ENCODE assay signal across 9 mouse cellular contexts in genomic region chr10:59970450-59971062, GRCm38 (mm10). TPM values are rescaled to one million over a fixed set of nuclear protein-coding genes. Genes with fewer than 3 reads are reported as not detected.
A peak's percentile ranks its signal among the peaks of the same experiment; 100 is the strongest.
DNase-seq lines count a peak whose midpoint lies in the region; ATAC-seq and TF ChIP-seq lines count a peak whose summit lies in the region.
"Had no signal": no experiment of that assay in that cellular context is flagged by ENCODE, and none has a peak within 500 bp of the region (broad histone marks: within the 10 kb centered on the region; RNA-seq: fewer than 3 reads in every experiment).

No protein-coding gene starts in this region.

- peak overlapping the region; percentile 54 for H3K4me3 ChIP-seq in kidney, embryonic 15.5 days (replicated peaks)
- H3K4me3 ChIP-seq in embryonic facial prominence, embryonic 15.5 days (replicated peaks): peak overlapping the region; percentile 47
- H3K4me3 ChIP-seq in hindbrain, postnatal 0 days (ENCODE audit: low read length): peak overlapping the region; percentile 42
- peak overlapping the region; percentile 70 for H3K4me3 ChIP-seq in midbrain, embryonic 16.5 days (ENCODE audit: low read depth, low read length)

- no peak for ATAC-seq in kidney, embryonic 15.5 days (replicated peaks; ENCODE audit: low FRiP score)
- no peak for ATAC-seq in embryonic facial prominence, embryonic 15.5 days (ENCODE audit: insufficient number of reproducible peaks, low FRiP score, low TSS enrichment, low read depth)
- ATAC-seq in hindbrain, postnatal 0 days: no peak
- peak; percentile 8; the same call in 1 of the 2 replicates for ATAC-seq in midbrain, embryonic 16.5 days
- ATAC-seq in erythroid progenitor cell, adult 5-6 weeks (replicated peaks; ENCODE audit: low FRiP score, poor library complexity, severe bottlenecking): no peak
- ATAC-seq: Patski had no signal

- 29% methylated on average over 6 of the region's 6 CpGs for WGBS in kidney, embryonic 15.5 days
- 15% methylated on average over 6 of the region's 6 CpGs for WGBS in embryonic facial prominence, embryonic 15.5 days
- WGBS in hindbrain, postnatal 0 days: 23% methylated on average over 6 of the region's 6 CpGs
- WGBS in midbrain, embryonic 16.5 days: 31% methylated on average over 6 of the region's 6 CpGs

- no peak for DNase-seq in kidney, postnatal 14 days
- DNase-seq in hindbrain, postnatal 0 days (ENCODE audit: low spot score): no peak
- no peak for DNase-seq in adipocyte (ENCODE audit: low spot score)
- DNase-seq in testis, postnatal 14 days (ENCODE audit: low spot score): no peak

- H3K9me3 ChIP-seq in kidney, embryonic 15.5 days (replicated peaks): no peaks in the 10 kb centered on the region
- H3K9me3 ChIP-seq in embryonic facial prominence, embryonic 15.5 days (replicated peaks): no peaks in the 10 kb centered on the region
- H3K9me3 ChIP-seq in hindbrain, postnatal 0 days (ENCODE audit: low read length): no peaks in the 10 kb centered on the region
- no peaks in the 10 kb centered on the region for H3K9me3 ChIP-seq in midbrain, embryonic 16.5 days (replicated peaks; ENCODE audit: control insufficient read depth, low read length, poor library complexity, severe bottlenecking)

- H3K27me3 ChIP-seq in kidney, embryonic 15.5 days: no peaks in the 10 kb centered on the region
- H3K27me3 ChIP-seq in embryonic facial prominence, embryonic 15.5 days: no peaks in the 10 kb centered on the region
- H3K27me3 ChIP-seq in hindbrain, postnatal 0 days (ENCODE audit: insufficient read depth, low read length): no peaks in the 10 kb centered on the region
- H3K27me3 ChIP-seq in midbrain, embryonic 16.5 days (ENCODE audit: control insufficient read depth, insufficient read depth, low read depth, low read length): no peaks in the 10 kb centered on the region
- H3K27me3 ChIP-seq: Patski had no signal

- TF ChIP-seq CTCF in hindbrain, postnatal 0 days (IDR thresholded peaks at IDR 0.05; ENCODE audit: low read depth): no peak

- H3K4me1 ChIP-seq in kidney, embryonic 15.5 days: peaks cover 55% of the 10 kb centered on the region
- H3K4me1 ChIP-seq in embryonic facial prominence, embryonic 15.5 days: peaks cover 56% of the 10 kb centered on the region
- H3K4me1 ChIP-seq in hindbrain, postnatal 0 days (ENCODE audit: insufficient read depth, low read length): peaks cover 17% of the 10 kb centered on the region
- H3K4me1 ChIP-seq in midbrain, embryonic 16.5 days (ENCODE audit: control insufficient read depth, insufficient read depth, low read length): peaks cover 17% of the 10 kb centered on the region

- H3K4me2 ChIP-seq in kidney, embryonic 15.5 days: peak overlapping the region; percentile 79
- peak overlapping the region; percentile 72 for H3K4me2 ChIP-seq in embryonic facial prominence, embryonic 15.5 days (replicated peaks)
- peak overlapping the region; percentile 85 for H3K4me2 ChIP-seq in hindbrain, postnatal 0 days (ENCODE audit: low read depth, low read length)
- peak overlapping the region; percentile 80 for H3K4me2 ChIP-seq in midbrain, embryonic 16.5 days (ENCODE audit: low read length)

- peak overlapping the region; percentile 81 for H3K27ac ChIP-seq in kidney, embryonic 15.5 days
- peak overlapping the region; percentile 91 for H3K27ac ChIP-seq in embryonic facial prominence, embryonic 15.5 days (replicated peaks)
- H3K27ac ChIP-seq in hindbrain, postnatal 0 days: peak overlapping the region; percentile 95
- H3K27ac ChIP-seq in midbrain, embryonic 16.5 days (ENCODE audit: low read length): peak overlapping the region; percentile 98

- H3K9ac ChIP-seq in kidney, embryonic 15.5 days: peak overlapping the region; percentile 67
- H3K9ac ChIP-seq in embryonic facial prominence, embryonic 15.5 days: no peak overlapping the region; the same call in 1 of the 2 replicates
- peak overlapping the region; percentile 85 for H3K9ac ChIP-seq in hindbrain, postnatal 0 days (replicated peaks; ENCODE audit: low read length)
- peak overlapping the region; percentile 97 for H3K9ac ChIP-seq in midbrain, embryonic 16.5 days (ENCODE audit: low read depth, low read length)

- H3K36me3 ChIP-seq in kidney, embryonic 15.5 days: no peaks in the 10 kb centered on the region
- no peaks in the 10 kb centered on the region for H3K36me3 ChIP-seq in embryonic facial prominence, embryonic 15.5 days
- no peaks in the 10 kb centered on the region for H3K36me3 ChIP-seq in hindbrain, postnatal 0 days (ENCODE audit: insufficient read depth, low read length)
- no peaks in the 10 kb centered on the region for H3K36me3 ChIP-seq in midbrain, embryonic 16.5 days (ENCODE audit: control insufficient read depth, insufficient read depth, low read length)

RNA-seq across cellular contexts. Expression of gene Ddit4, which starts 18.9 kb away (rescaled TPM):
- polyA plus RNA-seq in kidney, embryonic 15.5 days (2015; fragmentation: Nextera tagmentation; extraction: Ambion mirVana): 31.0 and 36.3 TPM in 2 replicates
- polyA plus RNA-seq in embryonic facial prominence, embryonic 15.5 days (2015; fragmentation: Nextera tagmentation; extraction: Ambion mirVana): 83.3 and 89.1 TPM in 2 replicates
- total RNA-seq in hindbrain, postnatal 0 days (2014; rRNA removed): 55.9 and 76.6 TPM in 2 replicates
- 55.2 and 56.9 TPM in 2 replicates for polyA plus RNA-seq in hindbrain, postnatal 0 days (2015; fragmentation: Nextera tagmentation; extraction: Ambion mirVana)
- 52.7 and 66.3 TPM in 2 replicates for polyA plus RNA-seq in midbrain, embryonic 16.5 days (2015; fragmentation: Nextera tagmentation; extraction: Ambion mirVana)
- 0.72 and 3.8 TPM in 2 replicates for total RNA-seq in erythroid progenitor cell, adult 5-6 weeks (2015; ENCODE audit: low replicate concordance)
- total RNA-seq in erythroid progenitor cell, adult 5-6 weeks (2017; ENCODE audit: low replicate concordance): 1.9 TPM in 1 of 2 replicates, not detected in the other

RNA-seq across cellular contexts. Expression of gene Ascc1, which starts 32.0 kb away (rescaled TPM):
- 48.7 and 50.6 TPM in 2 replicates for polyA plus RNA-seq in kidney, embryonic 15.5 days (2015; fragmentation: Nextera tagmentation; extraction: Ambion mirVana)
- polyA plus RNA-seq in embryonic facial prominence, embryonic 15.5 days (2015; fragmentation: Nextera tagmentation; extraction: Ambion mirVana): 44.1 and 47.8 TPM in 2 replicates
- 10.6 and 11.5 TPM in 2 replicates for total RNA-seq in hindbrain, postnatal 0 days (2014; rRNA removed)
- 41.8 and 42.9 TPM in 2 replicates for polyA plus RNA-seq in hindbrain, postnatal 0 days (2015; fragmentation: Nextera tagmentation; extraction: Ambion mirVana)
- 54.0 and 54.5 TPM in 2 replicates for polyA plus RNA-seq in midbrain, embryonic 16.5 days (2015; fragmentation: Nextera tagmentation; extraction: Ambion mirVana)
- 11.3 and 21.6 TPM in 2 replicates for total RNA-seq in erythroid progenitor cell, adult 5-6 weeks (2015; ENCODE audit: low replicate concordance)
- total RNA-seq in erythroid progenitor cell, adult 5-6 weeks (2017; ENCODE audit: low replicate concordance): 9.6 and 22.6 TPM in 2 replicates

RNA-seq across cellular contexts. Expression of gene Anapc16, which starts 32.4 kb away (rescaled TPM):
- 102 and 107 TPM in 2 replicates for polyA plus RNA-seq in kidney, embryonic 15.5 days (2015; fragmentation: Nextera tagmentation; extraction: Ambion mirVana)
- polyA plus RNA-seq in embryonic facial prominence, embryonic 15.5 days (2015; fragmentation: Nextera tagmentation; extraction: Ambion mirVana): 107 and 113 TPM in 2 replicates
- total RNA-seq in hindbrain, postnatal 0 days (2014; rRNA removed): 62.6 and 70.1 TPM in 2 replicates
- 132 and 133 TPM in 2 replicates for polyA plus RNA-seq in hindbrain, postnatal 0 days (2015; fragmentation: Nextera tagmentation; extraction: Ambion mirVana)
- 98.9 and 104 TPM in 2 replicates for polyA plus RNA-seq in midbrain, embryonic 16.5 days (2015; fragmentation: Nextera tagmentation; extraction: Ambion mirVana)
- total RNA-seq in erythroid progenitor cell, adult 5-6 weeks (2015; ENCODE audit: low replicate concordance): 42.5 and 54.5 TPM in 2 replicates
- total RNA-seq in erythroid progenitor cell, adult 5-6 weeks (2017; ENCODE audit: low replicate concordance): 34.0 and 36.5 TPM in 2 replicates
